Mouse (Mus musculus) limb, embryonic 13.5 days (tissue): Measurements from ENCODE around the gene Esrrg. TPM values are rescaled to one million over a fixed set of nuclear protein-coding genes. Genes with fewer than 3 reads are reported as not detected.

Experiments used
- ATAC-seq: fragments of 200-750 bp; cut with Nextera tagmentation; 2 replicates; pipeline ENCODE4 v1.8.0; 2017; ENCODE audit warnings: low read depth, moderate number of reproducible peaks, moderate TSS enrichment; ENCODE audit not compliant: low FRiP score
- H3K27ac ChIP-seq: fragments of 300-500 bp; sonication (generic); 2 replicates; pipeline ENCODE4 v1.5.1; 2015; ENCODE audit warnings: inconsistent platforms, mild to moderate bottlenecking, moderate library complexity
- H3K27me3 ChIP-seq: fragments of 300-500 bp; sonication (generic); 2 replicates; pipeline ENCODE4 v1.6.1; 2015; ENCODE audit warnings: mild to moderate bottlenecking, inconsistent platforms
- H3K36me3 ChIP-seq: fragments of 300-500 bp; sonication (generic); 2 replicates; pipeline ENCODE4 v1.6.1; 2015; ENCODE audit warnings: inconsistent platforms, mild to moderate bottlenecking, moderate library complexity
- H3K4me1 ChIP-seq: fragments of 300-500 bp; sonication (generic); 2 replicates; pipeline ENCODE4 v1.6.1; 2015; ENCODE audit warnings: inconsistent platforms
- H3K4me2 ChIP-seq: fragments of 300-500 bp; sonication (generic); replicated peaks from 2 replicates; pipeline ENCODE4 v1.6.1; 2015; ENCODE audit warnings: inconsistent platforms, mild to moderate bottlenecking, moderate library complexity
- H3K4me3 ChIP-seq: fragments of 300-500 bp; sonication (generic); 2 replicates; pipeline ENCODE4 v1.5.1; 2015; ENCODE audit warnings: moderate library complexity, mild to moderate bottlenecking, inconsistent platforms
- H3K9ac ChIP-seq: fragments of 300-500 bp; sonication (generic); 2 replicates; pipeline ENCODE4 v1.6.1; 2015; ENCODE audit warnings: mild to moderate bottlenecking, inconsistent platforms
- H3K9me3 ChIP-seq: fragments of 300-500 bp; sonication (generic); 2 replicates; pipeline ENCODE4 v1.6.1; 2016; ENCODE audit warnings: inconsistent platforms
- WGBS: fragments of 180-500 bp; shearing (Covaris S2); methylation state at CpG from one replicate; pipeline ENCODE4 v1.1.7; 2015; 5-methylcytosine and 5-hydroxymethylcytosine counted together
- polyA plus RNA-seq: library from polyadenylated mRNA; unstranded; fragments of >200 nt; fragmentation: Nextera tagmentation; extraction: Ambion mirVana; gene quantifications from 2 replicates; pipeline ENCODE4 v1.2.1, GENCODE M21; 2015

Esrrg gene
- polyA plus RNA-seq, 1 experiment from 2014 or later, result 3.1 TPM

- no peaks in the 10 kb centered on the region for H3K4me1 ChIP-seq
- no peaks in the 10 kb centered on the region for H3K36me3 ChIP-seq
- no peak overlapping the region for H3K4me2 ChIP-seq
- H3K4me3 ChIP-seq, result no peak overlapping the region
- no peaks in the 10 kb centered on the region for H3K9me3 ChIP-seq
- ATAC-seq, result no peak
- no peaks in the 10 kb centered on the region for H3K27me3 ChIP-seq
- 71% methylated on average over 9 of the region's 9 CpGs for WGBS
- H3K27ac ChIP-seq, result no peak overlapping the region
- no peak overlapping the region for H3K9ac ChIP-seq
Observed at GRCm38 (mm10) chr1:188068833-188069232, 460.2 kb downstream of the Esrrg start.

- Histone ChIP-seq H3K4me3 (no peak overlapping the region), H3K9me3 (no peaks in the 10 kb centered on the region), H3K27me3 (no peaks in the 10 kb centered on the region), H3K4me2 (no peak overlapping the region), H3K9ac (no peak overlapping the region), H3K36me3 (no peaks in the 10 kb centered on the region), H3K27ac (no peak overlapping the region), H3K4me1 (no peaks in the 10 kb centered on the region)
- no peak for ATAC-seq
Observed at GRCm38 (mm10) chr1:188069849-188070248, 461.3 kb downstream of the Esrrg start.

GRCm38 (mm10) chr1:188077561-188078195 is 469.1 kb downstream of the Esrrg start:
- Histone ChIP-seq H3K27ac (no peak overlapping the region), H3K9me3 (no peaks in the 10 kb centered on the region), H3K9ac (no peak overlapping the region), H3K4me3 (no peak overlapping the region), H3K27me3 (peaks cover 18% of the 10 kb centered on the region), H3K4me2 (no peak overlapping the region), H3K36me3 (no peaks in the 10 kb centered on the region), H3K4me1 (no peaks in the 10 kb centered on the region)
- no peak for ATAC-seq
- 94% methylated on average over 11 of the region's 11 CpGs for WGBS

- H3K9me3 ChIP-seq, result no peaks in the 10 kb centered on the region
- H3K4me3 ChIP-seq, result no peak overlapping the region
- no peak overlapping the region for H3K27ac ChIP-seq
- no peak for ATAC-seq
- 39% methylated on average over 12 of the region's 12 CpGs for WGBS
- H3K4me1 ChIP-seq, result no peaks in the 10 kb centered on the region
- no peaks in the 10 kb centered on the region for H3K36me3 ChIP-seq
- H3K27me3 ChIP-seq, result peaks cover 18% of the 10 kb centered on the region
- no peak overlapping the region for H3K9ac ChIP-seq
- H3K4me2 ChIP-seq, result no peak overlapping the region
Observed at GRCm38 (mm10) chr1:188080261-188080875, 471.8 kb downstream of the Esrrg start.

- Histone ChIP-seq H3K4me2 (no peak overlapping the region), H3K4me3 (no peak overlapping the region), H3K36me3 (no peaks in the 10 kb centered on the region), H3K9me3 (no peaks in the 10 kb centered on the region), H3K27ac (no peak overlapping the region), H3K27me3 (peaks cover 18% of the 10 kb centered on the region), H3K4me1 (no peaks in the 10 kb centered on the region), H3K9ac (no peak overlapping the region)
- 63% methylated on average over 18 of the region's 18 CpGs for WGBS
- no peak for ATAC-seq
Observed at GRCm38 (mm10) chr1:188082665-188083640, 474.4 kb downstream of the Esrrg start.

- no peak for ATAC-seq
- no peaks in the 10 kb centered on the region for H3K4me1 ChIP-seq
- H3K9ac ChIP-seq, result no peak overlapping the region
- H3K27ac ChIP-seq, result no peak overlapping the region
- no peak overlapping the region for H3K4me2 ChIP-seq
- no peaks in the 10 kb centered on the region for H3K36me3 ChIP-seq
- 82% methylated on average over 13 of the region's 13 CpGs for WGBS
- peaks cover 17% of the 10 kb centered on the region for H3K27me3 ChIP-seq
- H3K9me3 ChIP-seq, result no peaks in the 10 kb centered on the region
- H3K4me3 ChIP-seq, result no peak overlapping the region
Observed at GRCm38 (mm10) chr1:188085116-188085879, 476.7 kb downstream of the Esrrg start.

- Histone ChIP-seq H3K4me2 (no peak overlapping the region), H3K36me3 (no peaks in the 10 kb centered on the region), H3K4me1 (no peaks in the 10 kb centered on the region), H3K9ac (no peak overlapping the region), H3K9me3 (no peaks in the 10 kb centered on the region), H3K4me3 (no peak overlapping the region), H3K27ac (no peak overlapping the region), H3K27me3 (no peaks in the 10 kb centered on the region)
- ATAC-seq, result no peak
- 74% methylated on average over 3 of the region's 3 CpGs for WGBS
Observed at GRCm38 (mm10) chr1:188093724-188094123, 485.1 kb downstream of the Esrrg start.

GRCm38 (mm10) chr1:188101832-188102231 is 493.2 kb downstream of the Esrrg start:
- H3K9ac ChIP-seq, result no peak overlapping the region
- no peak for ATAC-seq
- no peak overlapping the region for H3K27ac ChIP-seq
- H3K36me3 ChIP-seq, result no peaks in the 10 kb centered on the region
- no peak overlapping the region for H3K4me2 ChIP-seq
- no peaks in the 10 kb centered on the region for H3K4me1 ChIP-seq
- H3K9me3 ChIP-seq, result no peaks in the 10 kb centered on the region
- 78% methylated on average over 7 of the region's 7 CpGs for WGBS
- H3K4me3 ChIP-seq, result no peak overlapping the region
- H3K27me3 ChIP-seq, result no peaks in the 10 kb centered on the region

- Histone ChIP-seq H3K4me2 (no peak overlapping the region), H3K27me3 (no peaks in the 10 kb centered on the region), H3K4me3 (no peak overlapping the region), H3K27ac (no peak overlapping the region), H3K36me3 (no peaks in the 10 kb centered on the region), H3K9me3 (no peaks in the 10 kb centered on the region), H3K4me1 (peaks cover 5% of the 10 kb centered on the region; the same call in 1 of the 2 replicates), H3K9ac (no peak overlapping the region)
- ATAC-seq, result no peak
- WGBS, result 41% methylated on average over 3 of the region's 3 CpGs
Observed at GRCm38 (mm10) chr1:188103179-188103578, 494.6 kb downstream of the Esrrg start.

GRCm38 (mm10) chr1:188105516-188105915 is 496.9 kb downstream of the Esrrg start:
- no peak overlapping the region for H3K4me2 ChIP-seq
- 76% methylated on average over 4 of the region's 4 CpGs for WGBS
- no peaks in the 10 kb centered on the region for H3K27me3 ChIP-seq
- H3K4me3 ChIP-seq, result no peak overlapping the region
- H3K9me3 ChIP-seq, result no peaks in the 10 kb centered on the region
- peaks cover 5% of the 10 kb centered on the region; the same call in 1 of the 2 replicates for H3K4me1 ChIP-seq
- H3K36me3 ChIP-seq, result no peaks in the 10 kb centered on the region
- no peak overlapping the region for H3K9ac ChIP-seq
- H3K27ac ChIP-seq, result no peak overlapping the region
- ATAC-seq, result no peak

GRCm38 (mm10) chr1:188107946-188108345 is 499.4 kb downstream of the Esrrg start:
- Histone ChIP-seq H3K9ac (no peak overlapping the region), H3K27ac (no peak overlapping the region), H3K27me3 (no peaks in the 10 kb centered on the region), H3K4me1 (peaks cover 5% of the 10 kb centered on the region; the same call in 1 of the 2 replicates), H3K9me3 (no peaks in the 10 kb centered on the region), H3K36me3 (no peaks in the 10 kb centered on the region), H3K4me3 (no peak overlapping the region), H3K4me2 (no peak overlapping the region)
- WGBS, result 6% methylated on average over 6 of the region's 6 CpGs
- ATAC-seq, result 0 out of 2 replicates have a peak, but pooled peaks have one; percentile 32
